Mouse (Mus musculus): ENCODE measurements at regions not wholly inside any gene's neighbourhood (a gene's known extent, or its start where the extent isn't known, plus 50 kb on each side); places are given as distances from the start of the nearest gene placed in this dataset.

GRCm38 (mm10) chr12:39036466-39037037 is 257.4 kb downstream of the Etv1 start:
- Histone ChIP-seq H3K27me3 (ENCODE audit: control insufficient read depth, insufficient read depth, low read length, poor library complexity, severe bottlenecking) (no peaks in the 10 kb centered on the region), H3K36me3 (ENCODE audit: control insufficient read depth, insufficient read depth, low read length, poor library complexity, severe bottlenecking) (no peaks in the 10 kb centered on the region)
- DNase-seq (ENCODE audit: low read depth, low spot score), result no peak

- no peak for DNase-seq (ENCODE audit: low read depth, low spot score)
- no peaks in the 10 kb centered on the region for H3K36me3 ChIP-seq (ENCODE audit: control insufficient read depth, insufficient read depth, low read length, poor library complexity, severe bottlenecking)
- H3K27me3 ChIP-seq (ENCODE audit: control insufficient read depth, insufficient read depth, low read length, poor library complexity, severe bottlenecking), result no peaks in the 10 kb centered on the region
Observed at GRCm38 (mm10) chr12:39038077-39038476, 258.9 kb downstream of the Etv1 start.

- no peak for DNase-seq (ENCODE audit: low read depth, low spot score)
- Histone ChIP-seq H3K36me3 (ENCODE audit: control insufficient read depth, insufficient read depth, low read length, poor library complexity, severe bottlenecking) (no peaks in the 10 kb centered on the region), H3K27me3 (ENCODE audit: control insufficient read depth, insufficient read depth, low read length, poor library complexity, severe bottlenecking) (no peaks in the 10 kb centered on the region)
Observed at GRCm38 (mm10) chr12:39038656-39039055, 259.5 kb downstream of the Etv1 start.

GRCm38 (mm10) chr12:39047126-39047525 is 267.9 kb downstream of the Etv1 start:
- no peaks in the 10 kb centered on the region for H3K36me3 ChIP-seq (ENCODE audit: control insufficient read depth, insufficient read depth, low read length, poor library complexity, severe bottlenecking)

GRCm38 (mm10) chr12:39048441-39048840 is 269.3 kb downstream of the Etv1 start:
- Histone ChIP-seq H3K36me3 (ENCODE audit: control insufficient read depth, insufficient read depth, low read length, poor library complexity, severe bottlenecking) (no peaks in the 10 kb centered on the region), H3K27me3 (ENCODE audit: control insufficient read depth, insufficient read depth, low read length, poor library complexity, severe bottlenecking) (no peaks in the 10 kb centered on the region)
- no peak for DNase-seq (ENCODE audit: low read depth, low spot score)

More at GRCm38 (mm10) chr12:39047126-39047525, 267.9 kb downstream of the Etv1 start:
- H3K27me3 ChIP-seq (ENCODE audit: control insufficient read depth, insufficient read depth, low read length, poor library complexity, severe bottlenecking), result no peaks in the 10 kb centered on the region
- DNase-seq (ENCODE audit: low read depth, low spot score), result no peak

GRCm38 (mm10) chr12:39048958-39049357 is 269.8 kb downstream of the Etv1 start:
- DNase-seq (ENCODE audit: low read depth, low spot score), result no peak
- H3K36me3 ChIP-seq (ENCODE audit: control insufficient read depth, insufficient read depth, low read length, poor library complexity, severe bottlenecking), result no peaks in the 10 kb centered on the region
- no peaks in the 10 kb centered on the region for H3K27me3 ChIP-seq (ENCODE audit: control insufficient read depth, insufficient read depth, low read length, poor library complexity, severe bottlenecking)

- no peaks in the 10 kb centered on the region for H3K27me3 ChIP-seq (ENCODE audit: control insufficient read depth, insufficient read depth, low read length, poor library complexity, severe bottlenecking)
- DNase-seq (ENCODE audit: low read depth, low spot score), result no peak
- H3K36me3 ChIP-seq (ENCODE audit: control insufficient read depth, insufficient read depth, low read length, poor library complexity, severe bottlenecking), result no peaks in the 10 kb centered on the region
Observed at GRCm38 (mm10) chr12:39070331-39071045, 291.3 kb downstream of the Etv1 start.

GRCm38 (mm10) chr12:39073289-39074022 is 294.3 kb downstream of the Etv1 start:
- no peak for DNase-seq (ENCODE audit: low read depth, low spot score)
- Histone ChIP-seq H3K27me3 (ENCODE audit: control insufficient read depth, insufficient read depth, low read length, poor library complexity, severe bottlenecking) (no peaks in the 10 kb centered on the region), H3K36me3 (ENCODE audit: control insufficient read depth, insufficient read depth, low read length, poor library complexity, severe bottlenecking) (no peaks in the 10 kb centered on the region)

GRCm38 (mm10) chr12:39086285-39086684 is 307.1 kb downstream of the Etv1 start:
- Histone ChIP-seq H3K36me3 (ENCODE audit: control insufficient read depth, insufficient read depth, low read length, poor library complexity, severe bottlenecking) (no peaks in the 10 kb centered on the region), H3K27me3 (ENCODE audit: control insufficient read depth, insufficient read depth, low read length, poor library complexity, severe bottlenecking) (no peaks in the 10 kb centered on the region)
- DNase-seq (ENCODE audit: low read depth, low spot score), result no peak

- Histone ChIP-seq H3K36me3 (ENCODE audit: control insufficient read depth, insufficient read depth, low read length, poor library complexity, severe bottlenecking) (no peaks in the 10 kb centered on the region), H3K27me3 (ENCODE audit: control insufficient read depth, insufficient read depth, low read length, poor library complexity, severe bottlenecking) (no peaks in the 10 kb centered on the region)
- no peak for DNase-seq (ENCODE audit: low read depth, low spot score)
Observed at GRCm38 (mm10) chr12:39094638-39095230, 315.6 kb downstream of the Etv1 start.

- Histone ChIP-seq H3K27me3 (ENCODE audit: control insufficient read depth, insufficient read depth, low read length, poor library complexity, severe bottlenecking) (no peaks in the 10 kb centered on the region; the same call in 1 of the 2 replicates), H3K36me3 (ENCODE audit: control insufficient read depth, insufficient read depth, low read length, poor library complexity, severe bottlenecking) (no peaks in the 10 kb centered on the region)
- no peak for DNase-seq (ENCODE audit: low read depth, low spot score)
Observed at GRCm38 (mm10) chr12:39123391-39124095, 344.4 kb downstream of the Etv1 start.

GRCm38 (mm10) chr12:39154689-39155088 is 375.5 kb downstream of the Etv1 start:
- DNase-seq (ENCODE audit: low read depth, low spot score), result no peak
- no peaks in the 10 kb centered on the region for H3K36me3 ChIP-seq (ENCODE audit: control insufficient read depth, insufficient read depth, low read length, poor library complexity, severe bottlenecking)
- H3K27me3 ChIP-seq (ENCODE audit: control insufficient read depth, insufficient read depth, low read length, poor library complexity, severe bottlenecking), result no peaks in the 10 kb centered on the region

GRCm38 (mm10) chr12:39176958-39177357 is 397.8 kb downstream of the Etv1 start:
- no peak for DNase-seq (ENCODE audit: low read depth, low spot score)
- H3K27me3 ChIP-seq (ENCODE audit: control insufficient read depth, insufficient read depth, low read length, poor library complexity, severe bottlenecking), result no peaks in the 10 kb centered on the region

GRCm38 (mm10) chr12:39224073-39224472 is 444.9 kb downstream of the Etv1 start:
- H3K27me3 ChIP-seq (ENCODE audit: control insufficient read depth, insufficient read depth, low read length, poor library complexity, severe bottlenecking), result no peaks in the 10 kb centered on the region
- DNase-seq (ENCODE audit: low read depth, low spot score), result no peak
- H3K36me3 ChIP-seq (ENCODE audit: control insufficient read depth, insufficient read depth, low read length, poor library complexity, severe bottlenecking), result no peaks in the 10 kb centered on the region

More at GRCm38 (mm10) chr12:39176958-39177357, 397.8 kb downstream of the Etv1 start:
- no peaks in the 10 kb centered on the region for H3K36me3 ChIP-seq (ENCODE audit: control insufficient read depth, insufficient read depth, low read length, poor library complexity, severe bottlenecking)
